Mouse (Mus musculus) urinary bladder, adult 2 months (tissue): ENCODE results near the gene Syne2. TPM values are rescaled to one million over a fixed set of nuclear protein-coding genes. Genes with fewer than 3 reads are reported as not detected.

ENCODE experiments used
- DNase-seq: peaks from one replicate; pipeline ENCODE4 v3.0.0; 2022; ENCODE audit warnings: low spot score
- polyA plus RNA-seq: library from polyadenylated mRNA; depleted of rRNA; stranded (reverse); fragments of >200 nt; gene quantifications from 2 replicates; pipeline ENCODE4 v1.2.3, GENCODE M21; 2012

The Syne2 gene
- polyA plus RNA-seq, 1 experiment, result 59.7 TPM

DNA sequence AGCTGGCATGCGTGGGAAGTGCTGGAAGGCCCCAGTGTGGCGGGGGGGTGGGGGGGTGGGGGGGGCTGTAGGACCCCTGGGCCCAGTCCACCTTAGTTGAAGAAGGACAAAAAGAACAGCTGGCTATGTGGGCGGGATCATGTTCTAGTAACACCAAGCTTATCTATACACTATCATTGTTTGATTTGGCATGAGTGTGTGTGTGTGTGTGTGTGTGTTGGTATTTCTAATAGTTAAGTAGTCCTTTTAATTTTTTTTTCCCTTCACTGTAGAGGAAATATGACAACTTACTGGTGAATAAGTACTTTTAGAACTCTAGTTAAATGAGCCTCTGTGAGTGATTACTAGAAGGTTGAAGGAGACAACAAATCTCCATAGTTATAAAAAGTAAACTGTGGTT, 230.0 kb downstream of the Syne2 start:
- no peak for DNase-seq

DNA sequence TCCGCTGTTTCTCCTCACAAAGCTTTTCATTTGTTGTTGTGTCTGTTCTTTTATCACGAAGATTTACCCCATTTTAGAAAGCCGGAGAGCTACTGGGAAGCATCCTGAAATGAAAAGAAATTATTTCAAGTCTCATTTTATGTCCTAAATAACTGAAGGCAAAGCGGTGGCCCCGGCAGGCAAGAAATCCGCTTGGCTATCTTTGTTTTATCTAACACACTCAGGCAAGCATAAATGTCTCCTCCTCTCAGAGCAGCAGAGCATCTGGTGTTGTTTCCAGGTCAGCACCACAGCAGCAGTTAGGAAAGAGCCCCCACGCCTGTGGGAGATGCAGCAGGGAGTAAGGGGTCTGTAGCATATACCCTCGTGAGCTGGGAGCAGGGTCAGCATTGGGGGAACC, 230.7 kb downstream of the Syne2 start:
- DNase-seq, result no peak

GRCm38 (mm10) chr12:76049343-76049742, 231.4 kb downstream of the Syne2 start:
- DNase-seq, result no peak

DNA sequence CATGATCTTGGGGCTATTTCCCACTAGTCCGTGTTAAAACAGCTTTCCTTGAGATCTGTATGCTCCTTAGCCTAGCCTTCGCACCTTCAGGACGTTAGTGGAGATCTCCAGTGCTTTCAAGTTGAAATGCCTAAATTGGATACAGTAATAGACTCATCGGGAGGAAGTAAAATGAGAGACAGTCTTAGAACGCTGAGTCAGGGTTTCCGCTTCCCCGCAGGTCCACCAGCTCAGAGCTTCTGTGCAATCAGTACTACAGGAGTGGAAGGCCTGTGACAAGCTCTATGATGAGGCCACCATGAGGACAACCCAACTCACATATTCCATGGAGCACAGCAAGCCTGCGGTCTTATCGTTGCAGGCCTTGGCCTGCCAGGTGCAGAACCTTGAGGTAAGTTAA, 233.9 kb downstream of the Syne2 start:
- no peak for DNase-seq

- no peak for DNase-seq
Observed at GRCm38 (mm10) chr12:76054653-76055052, 236.7 kb downstream of the Syne2 start.

GRCm38 (mm10) chr12:76063001-76063400, 245.1 kb downstream of the Syne2 start:
- DNase-seq, result no peak

GRCm38 (mm10) chr12:76070386-76070785, 252.5 kb downstream of the Syne2 start:
- no peak for DNase-seq

DNA sequence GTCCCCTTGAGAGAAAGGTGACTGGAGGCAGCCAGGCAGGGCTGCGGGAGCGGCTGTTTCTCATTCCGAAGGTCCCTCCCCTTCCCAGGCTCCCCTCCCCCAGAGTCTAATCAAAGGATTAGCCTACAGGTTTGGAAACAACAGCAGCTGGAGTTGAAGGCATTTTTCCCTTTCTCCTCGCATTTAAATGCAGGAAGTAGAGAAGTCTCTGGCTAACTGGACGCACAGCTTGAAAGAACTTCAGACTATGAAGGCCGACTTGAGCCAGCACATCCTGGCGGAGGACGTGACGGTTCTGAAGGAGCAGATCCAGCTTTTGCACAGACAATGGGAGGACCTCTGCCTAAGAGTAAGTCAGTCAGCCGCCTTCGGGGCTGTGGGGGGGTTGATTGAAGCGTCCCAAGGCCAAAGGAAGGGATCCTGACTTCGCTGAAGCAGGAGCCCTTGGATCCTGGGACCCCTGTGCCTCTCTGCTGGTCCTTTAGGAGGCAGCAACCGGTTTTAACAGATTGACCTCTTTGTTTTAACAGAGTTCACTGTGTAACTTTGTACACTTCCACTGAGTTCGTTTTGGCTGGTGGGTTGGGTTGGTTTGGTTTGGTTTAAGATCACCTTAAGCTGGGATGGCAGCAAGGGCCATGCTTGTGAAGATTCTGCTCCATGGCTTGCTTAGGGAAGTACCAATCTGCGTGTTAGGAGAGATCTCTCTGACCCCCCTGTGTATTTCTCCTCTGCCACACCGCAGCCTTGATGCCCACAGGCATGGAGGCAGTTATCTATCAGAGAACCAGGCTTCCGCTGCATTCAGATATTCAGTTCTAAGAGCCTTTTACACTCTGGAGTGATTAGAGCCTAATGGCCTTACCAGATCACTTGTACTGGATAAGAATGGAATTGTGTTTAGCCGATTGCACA, 254.3 kb downstream of the Syne2 start:
- DNase-seq, result no peak

DNA sequence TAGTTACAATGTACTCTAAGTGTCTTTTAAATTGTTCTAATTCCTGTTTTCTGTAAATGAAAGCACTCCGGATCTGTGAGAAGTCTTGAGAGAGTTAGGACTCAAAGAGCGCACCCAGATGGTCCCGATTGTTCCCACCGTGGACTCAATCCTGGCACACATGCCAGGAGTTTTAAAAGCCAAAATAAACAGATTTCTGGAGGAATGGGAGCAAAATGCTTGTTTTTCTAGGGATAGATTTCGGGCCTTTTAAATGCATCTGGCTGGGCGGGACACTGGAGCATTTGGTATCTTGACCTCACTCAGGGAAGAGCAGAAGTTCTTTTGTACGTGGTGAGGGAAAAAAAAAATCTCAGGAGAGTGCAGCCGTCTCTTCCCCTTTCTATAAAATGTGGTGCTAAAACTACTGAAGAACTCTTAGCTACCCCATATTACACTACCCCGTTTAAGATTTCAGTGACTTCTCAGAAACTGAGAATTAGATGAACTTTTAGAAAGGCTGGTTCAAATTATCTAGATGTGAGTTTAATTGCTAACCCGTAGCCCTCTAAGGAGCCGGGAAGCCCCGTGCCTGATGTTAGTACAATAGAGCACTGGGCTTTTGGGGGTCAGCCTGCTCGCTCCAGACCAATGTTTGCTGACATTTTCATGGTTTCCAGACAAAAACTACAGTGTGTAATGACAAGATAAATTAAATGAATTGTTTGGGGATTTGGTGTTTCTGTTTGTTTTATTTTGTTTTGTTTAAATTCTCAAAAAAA, 255.3 kb downstream of the Syne2 start:
- DNase-seq, result no peak

- no peak for DNase-seq
Observed at GRCm38 (mm10) chr12:76073981-76074380, 256.0 kb downstream of the Syne2 start.

GRCm38 (mm10) chr12:76080876-76081556, 263.1 kb downstream of the Syne2 start:
- no peak for DNase-seq

- DNase-seq, result no peak
Observed at GRCm38 (mm10) chr12:76081557-76082211, 263.8 kb downstream of the Syne2 start.

DNA sequence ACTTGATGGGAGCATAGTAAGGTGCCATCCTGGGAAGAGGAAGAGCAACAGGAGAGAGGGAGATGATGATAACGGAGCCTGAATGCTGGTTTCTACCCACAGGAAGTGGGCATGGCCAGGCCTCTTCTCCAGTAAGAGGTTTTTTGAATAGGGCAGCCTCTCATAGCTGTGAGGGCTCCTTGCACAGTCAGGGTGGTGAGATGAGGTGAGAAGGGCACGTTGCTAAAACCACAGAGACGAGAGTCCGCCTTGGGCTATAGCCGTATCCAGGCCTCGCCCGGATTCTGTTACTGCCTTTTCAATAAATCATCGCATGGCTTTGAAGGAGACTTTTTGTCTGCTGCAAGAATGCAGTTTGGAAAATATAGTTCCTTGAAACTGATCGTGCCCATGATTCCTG, 267.1 kb downstream of the Syne2 start:
- DNase-seq, result no peak

GRCm38 (mm10) chr12:76085956-76086905, 268.3 kb downstream of the Syne2 start:
- no peak for DNase-seq

DNA sequence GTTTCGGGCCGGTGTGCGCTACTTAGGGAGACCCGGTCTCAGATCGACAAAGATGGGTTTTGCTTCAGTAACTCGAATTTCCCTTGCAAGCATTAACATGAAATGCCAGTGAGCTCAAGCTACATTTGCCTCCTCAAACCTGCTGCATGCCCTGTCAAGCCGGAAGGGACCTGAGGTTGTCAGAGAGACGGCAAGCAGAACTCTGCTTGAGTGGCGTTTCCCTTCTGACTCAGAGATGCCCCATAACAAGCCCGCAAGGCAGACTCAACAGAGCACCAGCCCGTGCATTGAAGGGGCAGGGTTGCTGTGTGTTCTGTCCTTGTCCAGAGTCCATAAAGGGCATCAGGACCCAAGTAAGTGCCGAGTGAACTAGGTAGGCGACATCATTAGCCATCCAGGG, 269.1 kb downstream of the Syne2 start:
- no peak for DNase-seq

DNA sequence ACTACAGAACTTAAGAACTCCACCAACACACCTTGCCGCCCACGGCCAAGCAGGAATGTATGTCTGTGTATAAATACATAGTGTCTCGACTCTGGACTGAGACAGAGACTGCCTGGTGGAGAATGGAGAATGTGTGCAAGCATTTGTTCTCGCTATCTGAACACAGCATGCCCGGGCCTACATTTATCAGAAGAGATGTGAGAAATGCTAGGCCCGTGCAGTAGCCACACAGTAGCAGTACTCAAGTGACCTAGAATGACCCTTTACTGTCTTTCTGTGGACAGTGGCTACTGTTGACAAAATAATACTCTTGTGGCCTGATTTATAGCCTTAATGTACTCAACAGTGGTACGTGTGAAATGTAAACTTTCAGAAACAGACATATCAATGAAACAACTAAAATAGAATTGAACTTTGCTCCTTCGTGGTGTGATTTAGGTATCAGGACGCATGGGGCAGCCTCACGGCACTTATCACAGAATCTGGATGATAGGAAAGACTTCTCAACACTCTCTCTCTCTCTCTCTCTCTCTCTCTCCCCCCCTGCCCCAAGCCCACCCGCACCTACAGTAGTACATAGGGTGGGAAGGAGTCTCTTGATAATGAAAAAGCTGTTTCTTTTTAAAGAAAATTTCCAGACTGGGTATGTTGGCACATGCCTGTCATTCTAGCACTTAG, 275.0 kb downstream of the Syne2 start:
- no peak for DNase-seq

GRCm38 (mm10) chr12:76093613-76094588, 276.0 kb downstream of the Syne2 start:
- DNase-seq, result no peak

DNA sequence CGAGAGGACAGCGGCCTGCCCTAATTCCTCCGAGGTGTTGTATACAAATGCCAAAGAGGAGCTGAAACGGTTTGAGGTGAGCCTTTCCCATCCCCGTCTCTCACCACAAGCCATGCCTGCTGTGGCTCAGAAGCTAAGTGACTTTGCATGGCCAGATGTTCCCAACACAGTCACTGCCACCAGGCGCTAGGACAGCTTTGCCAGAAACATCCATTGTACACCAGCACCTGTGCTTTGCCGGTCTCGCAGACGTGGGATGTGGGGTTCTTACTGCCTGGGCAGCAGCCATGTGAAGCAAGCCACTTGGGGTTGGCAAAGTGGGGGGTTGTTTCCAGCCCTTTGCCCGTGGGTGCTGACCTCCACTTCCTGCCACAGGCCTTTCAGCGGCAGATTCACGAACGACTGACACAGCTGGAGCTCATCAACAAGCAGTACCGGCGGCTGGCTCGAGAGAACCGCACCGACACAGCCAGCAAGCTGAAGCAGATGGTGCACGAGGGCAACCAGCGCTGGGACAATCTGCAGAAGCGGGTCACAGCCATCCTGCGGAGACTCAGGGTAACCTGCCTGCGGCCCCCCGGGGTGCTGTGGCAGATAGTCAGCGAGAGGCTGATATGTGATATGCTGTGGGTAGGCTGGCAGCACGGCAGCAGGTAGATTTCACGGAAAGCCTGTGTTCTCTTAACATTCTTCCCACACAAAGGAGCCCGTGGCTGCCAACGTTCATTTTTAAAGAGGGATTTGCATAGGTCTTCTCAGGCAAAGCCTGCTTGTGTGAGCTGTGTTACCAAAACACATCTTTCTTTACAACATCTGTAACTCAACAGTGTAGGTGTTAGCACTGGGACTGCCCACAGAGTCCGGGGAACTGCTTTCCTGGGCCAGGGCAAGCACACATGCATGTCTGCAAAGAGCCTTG, 277.4 kb downstream of the Syne2 start:
- no peak for DNase-seq
